1 mouse cellular context compared by ENCODE assay signal in genomic region chr12:104997159-104997558, GRCm38 (mm10).
TF ChIP-seq lines count a peak whose summit lies in the region.

No protein-coding gene starts in this region.

TF ChIP-seq in CH12.LX, 34 proteins besides CTCF, POLR2A, EP300 and RAD21 (continued from another document):
- no peak for TF ChIP-seq MEF2A (IDR thresholded peaks at IDR 0.05; ENCODE audit: borderline replicate concordance, low read depth, low read length)
- no peak for TF ChIP-seq MAZ (IDR thresholded peaks at IDR 0.05; ENCODE audit: low read depth, low read length)
- TF ChIP-seq UBTF (IDR thresholded peaks at IDR 0.05; ENCODE audit: low read depth, low read length) = no peak
- no peak for TF ChIP-seq SIN3A (IDR thresholded peaks at IDR 0.05; ENCODE audit: low read length)
- no peak for TF ChIP-seq SMC3 (IDR thresholded peaks at IDR 0.05; ENCODE audit: low read depth, low read length)
